Mouse (Mus musculus): ENCODE results near the gene Gm20388. TPM values are rescaled to one million over a fixed set of nuclear protein-coding genes. Genes with fewer than 3 reads are reported as not detected.
A peak's percentile ranks its signal among the peaks of the same experiment; 100 is the strongest.
"Not testable (repeated sequence)": the region's sequence is repeated elsewhere in the genome, so short reads cannot be mapped to it uniquely, and the experiment has no call there.

Gene Gm20388
- total RNA-seq, 2 experiments from 2014 or later = 12.7 TPM; not detected in 1

- peak; percentile 70 to 74 for DNase-seq
These were observed 3280.0 kb downstream of the Gm20388 start for GRCm38 (mm10) chr8:123190678-123191077.

DNA sequence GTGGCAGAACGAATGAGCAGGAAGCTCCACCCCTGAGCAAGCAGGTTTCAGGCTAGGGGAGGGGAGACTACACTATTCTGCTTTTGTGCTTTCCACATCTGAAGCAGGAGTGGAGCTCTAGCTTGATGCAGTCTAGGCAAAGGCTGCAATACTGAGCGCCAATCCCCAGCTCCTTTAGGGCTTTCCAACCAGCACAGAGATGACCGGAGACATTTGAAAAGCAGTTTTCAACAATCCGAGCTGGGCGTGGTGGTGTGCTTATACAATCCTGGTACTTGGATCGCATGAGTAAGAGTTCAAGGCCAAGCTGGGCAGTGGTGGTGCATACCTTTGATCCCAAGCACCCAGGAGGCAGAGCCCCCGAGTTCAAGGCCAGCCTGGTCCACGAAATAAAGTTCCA, 3281.3 kb downstream of the Gm20388 start:
- no peak for DNase-seq

DNA sequence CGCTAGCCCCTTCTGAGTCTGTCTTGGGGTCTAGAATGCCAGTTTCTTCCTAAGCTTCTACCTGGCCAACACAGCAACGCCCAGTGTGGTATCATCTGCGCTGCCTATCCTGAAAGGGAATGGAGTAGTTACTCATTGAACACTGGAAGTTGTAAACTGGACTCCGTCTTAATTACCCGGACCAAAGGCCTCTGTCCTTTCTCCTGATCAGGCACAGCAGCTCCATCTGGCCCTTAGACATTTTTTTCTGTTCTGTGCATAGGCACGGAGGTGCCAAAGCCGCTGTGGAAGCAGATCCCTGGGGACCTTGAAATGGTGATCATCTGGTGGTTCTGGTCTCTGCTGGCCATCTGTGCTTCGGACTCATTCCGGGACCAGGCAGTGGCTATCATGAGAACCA, 3283.1 kb downstream of the Gm20388 start:
- no peak for DNase-seq

DNA sequence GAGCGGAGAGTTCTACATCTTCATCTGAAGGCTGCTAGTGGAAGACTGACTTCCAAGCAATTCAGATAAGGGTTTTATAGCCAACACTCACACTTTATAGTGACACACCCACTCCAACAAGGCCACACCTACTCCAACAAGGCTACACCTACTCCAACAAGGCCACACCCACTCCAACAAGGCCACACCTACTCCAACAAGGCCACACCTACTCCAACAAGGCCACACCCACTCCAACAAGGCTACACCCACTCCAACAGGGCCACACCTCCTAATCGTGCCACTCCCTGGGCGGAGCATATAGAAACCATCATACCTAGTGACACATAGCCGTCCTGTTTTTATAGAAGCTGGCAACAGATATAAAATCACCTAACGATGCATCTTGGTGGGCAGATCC, 3286.4 kb downstream of the Gm20388 start:
- not testable (repeated sequence) for DNase-seq

- DNase-seq = no peak
These were observed 3289.2 kb downstream of the Gm20388 start for GRCm38 (mm10) chr8:123199864-123200263.

DNA sequence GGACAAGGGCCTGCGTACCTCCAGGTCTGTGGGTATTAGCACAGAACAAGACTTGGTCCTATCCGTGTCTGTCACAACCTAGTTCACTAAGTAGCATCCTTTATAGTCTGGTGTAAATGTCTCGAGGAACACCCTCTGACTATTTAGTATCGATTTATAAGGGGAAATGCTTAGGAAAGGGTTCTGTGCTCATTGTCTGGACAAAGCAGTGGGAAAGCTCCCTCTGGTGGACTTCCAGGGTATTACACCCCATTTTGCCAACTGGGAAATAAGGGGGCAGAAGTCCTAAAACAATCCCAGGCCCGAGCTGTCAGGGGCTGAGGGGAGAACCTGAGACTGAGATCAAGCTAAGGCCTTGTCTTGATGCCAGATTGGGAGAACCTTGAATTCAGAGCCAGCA, 3291.6 kb downstream of the Gm20388 start:
- DNase-seq = peak; percentile 57 to 80

DNA sequence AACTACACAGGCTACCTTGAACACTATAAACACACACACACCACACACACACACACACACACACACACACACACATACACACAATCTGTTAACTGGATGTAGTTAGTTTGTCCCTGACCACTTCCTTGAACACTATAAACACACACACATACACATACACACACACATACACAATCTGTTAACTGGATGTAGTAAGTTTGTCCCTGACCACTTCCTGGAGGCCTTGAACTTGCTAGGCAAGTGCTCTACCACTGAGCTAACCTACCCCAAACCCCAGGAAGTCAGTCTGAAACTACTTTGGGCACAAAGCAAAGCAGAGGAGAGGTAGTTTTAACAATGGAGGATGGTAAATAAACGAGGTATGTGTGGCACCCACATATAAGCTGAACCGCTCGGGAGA, 3292.9 kb downstream of the Gm20388 start:
- DNase-seq = no peak

GRCm38 (mm10) chr8:123211876-123212275, 3301.2 kb downstream of the Gm20388 start:
- DNase-seq = no peak

DNA sequence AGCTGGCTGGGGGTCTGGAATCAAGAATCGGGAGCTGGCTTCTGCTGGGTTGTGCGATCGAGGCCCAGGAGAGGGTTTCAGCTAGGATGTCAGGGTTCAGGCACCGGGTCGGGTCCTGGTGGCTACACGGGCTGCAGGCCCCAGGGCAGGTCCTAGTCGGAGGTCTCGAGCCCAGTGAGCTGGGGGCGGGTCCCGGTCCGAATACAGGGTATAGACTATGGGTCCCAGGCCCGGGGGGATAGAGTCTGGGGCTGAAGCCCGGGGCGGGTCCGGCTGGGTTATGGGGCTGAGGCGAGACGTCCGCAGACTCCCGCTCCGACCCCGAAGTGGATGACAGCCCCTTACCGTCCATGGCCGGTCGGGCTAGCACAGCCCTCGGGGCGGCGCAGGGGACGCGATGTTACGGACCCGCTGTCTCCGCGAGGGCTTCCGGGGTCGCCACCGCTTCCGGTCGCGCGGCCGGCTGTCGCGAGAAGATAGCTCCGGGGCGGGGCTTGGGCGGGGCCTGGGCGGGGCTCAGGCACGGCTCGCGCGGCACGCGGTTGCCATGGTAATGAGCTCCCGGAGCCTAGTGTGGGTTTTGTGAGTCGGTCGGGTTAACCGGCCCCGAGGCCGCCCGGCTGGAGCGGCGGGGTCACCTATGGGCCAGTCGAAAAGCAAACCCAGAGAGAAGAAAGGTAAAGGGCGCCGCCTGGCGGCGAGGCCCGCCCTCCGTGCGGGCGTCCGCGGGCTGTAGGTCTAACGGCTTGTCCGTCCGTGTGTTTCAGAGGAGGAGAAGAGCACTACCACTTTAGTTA, 3301.9 kb downstream of the Gm20388 start, which contains the start of the genes Chmp1a and Spata33:
Gene Chmp1a (minus strand): TSS at position 443 of the 797 bp plus-strand sequence.
Gene Spata33 (plus strand): TSS at position 512 of the 797 bp plus-strand sequence.
- peak; percentile 84 to 85 for DNase-seq

DNA sequence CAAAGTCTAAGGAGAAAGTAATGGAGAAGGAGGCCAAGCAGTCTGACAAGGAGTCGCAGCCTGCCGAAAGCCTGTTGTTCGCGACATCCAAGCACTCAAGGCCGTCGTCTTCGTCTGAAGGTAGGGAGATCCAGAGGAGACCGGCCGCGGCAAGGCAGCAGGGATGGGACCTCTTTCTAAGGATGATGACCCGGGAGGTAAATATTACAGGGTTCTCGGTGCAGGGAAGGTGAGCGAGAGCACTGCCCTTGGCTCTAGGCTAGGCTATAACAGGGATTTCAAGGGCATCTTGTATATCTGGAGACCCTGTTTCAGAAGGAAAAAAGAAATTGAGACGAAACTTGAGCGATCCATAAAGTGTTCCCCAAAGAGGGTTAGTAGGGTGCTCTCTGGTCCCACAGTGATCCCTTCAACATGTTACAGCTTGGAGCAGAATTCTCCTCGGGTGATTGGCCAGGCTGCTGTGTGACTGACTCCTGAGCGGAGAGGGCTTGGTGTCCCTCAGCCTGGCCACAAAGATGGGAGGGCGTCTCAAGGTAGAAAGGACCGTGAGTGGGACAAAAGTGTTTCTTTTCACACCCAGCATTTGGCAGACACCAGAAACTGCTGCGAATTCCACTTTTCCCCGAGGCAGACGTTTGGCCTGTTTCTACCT, 3302.6 kb downstream of the Gm20388 start:
- DNase-seq = no peak

DNA sequence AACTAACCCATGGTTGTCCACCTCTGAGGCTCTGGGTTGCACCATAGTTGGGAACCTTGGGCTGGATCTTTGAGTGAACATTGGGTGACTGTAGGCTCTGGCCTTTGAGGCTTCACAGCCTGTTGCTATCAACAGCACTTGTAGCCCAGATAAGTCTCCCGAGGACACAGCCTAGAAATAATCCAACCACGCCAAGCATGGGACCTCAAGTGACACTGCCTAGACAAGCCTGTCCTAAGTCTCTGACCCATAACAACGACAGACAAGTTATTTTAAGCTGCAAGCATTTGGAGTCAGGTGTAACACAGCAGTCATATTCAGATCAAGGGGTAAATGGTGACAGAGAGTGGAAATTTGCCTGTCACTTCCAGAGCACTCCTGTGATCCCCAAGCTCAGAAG, 3304.8 kb downstream of the Gm20388 start:
- DNase-seq = no peak

DNA sequence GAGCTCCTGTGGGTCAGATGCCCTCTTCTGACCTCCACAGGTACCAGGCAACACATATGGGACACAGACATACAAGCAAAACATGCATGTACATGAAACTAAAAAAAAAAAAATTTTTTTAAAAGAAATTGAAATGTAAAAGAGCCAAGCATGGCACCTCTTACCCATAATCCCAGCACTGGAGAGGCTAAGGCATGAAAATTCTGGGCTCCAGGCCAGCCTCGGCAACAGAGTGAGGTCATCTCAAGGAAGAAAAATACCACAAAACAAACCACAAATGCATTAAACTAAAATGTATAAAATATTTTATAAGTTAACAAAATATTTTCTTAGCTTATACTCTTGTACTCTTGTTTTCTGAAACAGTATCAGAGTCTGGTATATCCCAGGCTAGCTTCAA, 3310.3 kb downstream of the Gm20388 start:
- no peak for DNase-seq

DNA sequence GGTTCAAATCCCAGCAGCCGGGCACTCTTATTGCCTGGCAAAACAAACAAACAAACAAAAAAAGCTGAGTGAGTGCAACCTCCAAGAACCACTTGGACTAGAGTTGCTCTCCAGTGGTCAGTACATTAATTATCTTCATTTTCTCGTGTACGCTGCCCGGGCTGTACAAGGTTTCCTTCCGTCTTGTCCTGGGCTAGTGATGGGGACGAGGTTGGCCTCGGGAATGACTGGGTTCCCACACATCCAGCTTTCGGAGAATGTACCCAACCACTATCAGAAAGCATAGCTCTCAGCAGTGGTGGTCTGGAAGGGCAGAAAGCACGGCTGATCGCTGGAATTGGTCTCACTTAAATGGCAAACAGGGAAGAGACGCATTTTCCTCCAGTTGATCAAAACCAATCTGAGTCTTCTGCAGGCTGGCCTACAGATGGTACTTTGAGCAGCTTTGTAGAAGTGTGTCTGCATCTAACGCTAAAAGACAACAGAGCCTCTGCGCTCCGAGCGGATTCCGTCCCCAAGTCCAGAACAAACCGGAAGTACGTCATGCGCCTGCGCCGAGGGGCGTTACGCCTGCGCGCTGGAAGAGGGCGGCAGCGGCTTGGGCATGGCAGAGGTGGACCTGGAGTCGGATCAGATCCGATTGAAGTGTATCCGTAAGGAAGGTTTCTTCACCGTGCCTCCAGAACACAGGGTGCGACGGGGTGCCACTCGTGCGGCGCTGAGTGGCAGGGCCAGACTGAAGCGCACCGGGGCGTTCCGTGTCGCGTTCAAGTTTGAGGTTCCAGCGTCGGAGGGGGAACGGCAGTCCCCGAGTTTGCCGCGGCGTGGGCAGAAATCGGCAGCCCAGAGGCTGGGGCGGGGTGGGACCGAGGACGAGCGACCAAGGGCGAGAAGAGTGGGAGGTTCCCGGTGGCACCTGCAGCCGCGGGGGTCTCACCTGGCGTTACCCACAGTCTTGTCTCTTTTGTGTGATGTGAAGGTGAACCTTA, 3313.9 kb downstream of the Gm20388 start, which contains the start of gene Cdk10:
Gene Cdk10 (plus strand): TSS at position 565 of the 989 bp plus-strand sequence.
- peak; percentile 93 for DNase-seq

- DNase-seq = no peak
These were observed 3317.8 kb downstream of the Gm20388 start for GRCm38 (mm10) chr8:123228416-123228815.

GRCm38 (mm10) chr8:123230326-123230725, 3319.7 kb downstream of the Gm20388 start:
- not testable (repeated sequence) for DNase-seq

GRCm38 (mm10) chr8:123231742-123232141, 3321.1 kb downstream of the Gm20388 start:
- peak in 1 of 2 experiments; percentile 42 for DNase-seq

DNA sequence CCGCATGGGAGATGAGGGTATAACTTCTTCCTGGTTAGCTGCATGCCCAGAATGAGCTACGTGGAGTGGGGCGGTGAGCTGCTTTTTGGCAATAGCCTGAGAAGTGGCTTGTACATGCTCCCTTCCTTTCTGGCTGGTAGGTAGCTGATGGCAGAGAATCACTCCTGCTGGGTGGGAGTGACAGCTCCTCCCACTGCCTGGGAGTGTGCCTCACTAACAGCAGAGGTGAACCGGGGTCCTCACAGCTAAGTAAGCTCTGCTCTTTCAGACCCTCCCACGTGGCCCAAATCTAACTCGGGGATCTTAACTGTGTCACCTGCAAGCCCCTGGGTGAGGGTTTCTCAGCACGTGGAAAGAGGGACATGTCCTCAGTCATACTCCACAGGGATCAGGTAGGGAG, 3321.9 kb downstream of the Gm20388 start:
- DNase-seq = peak in 1 of 2 experiments; percentile 34

- DNase-seq = peak in 1 of 2 experiments; percentile 21
These were observed 3322.7 kb downstream of the Gm20388 start for GRCm38 (mm10) chr8:123233300-123233699.

- DNase-seq = peak in 1 of 2 experiments; percentile 33
These were observed 3323.1 kb downstream of the Gm20388 start for GRCm38 (mm10) chr8:123233760-123234159.

- peak; percentile 79 for DNase-seq
These were observed 3324.4 kb downstream of the Gm20388 start for GRCm38 (mm10) chr8:123234918-123235519.
